Mouse (Mus musculus) ES-E14 (cell line): ENCODE data around the gene Slc6a17. TPM values are rescaled to one million over a fixed set of nuclear protein-coding genes. Genes with fewer than 3 reads are reported as not detected.

Experiments
- DNase-seq: peaks from one replicate; pipeline ENCODE4 v3.0.0-alpha.2; 2013; ENCODE audit warnings: low read depth, low spot score
- H3K27ac ChIP-seq: 2 replicates; pipeline ENCODE4 v1.5.1; 2012; ENCODE audit warnings: low read depth, mild to moderate bottlenecking, low read length, moderate library complexity, mixed read lengths; ENCODE audit not compliant: poor library complexity, insufficient read depth, severe bottlenecking
- H3K36me3 ChIP-seq: 2 replicates; pipeline ENCODE4 v1.6.1; 2012; ENCODE audit warnings: mild to moderate bottlenecking, low read length, moderate library complexity, mixed read lengths; ENCODE audit not compliant: control insufficient read depth, poor library complexity, insufficient read depth, severe bottlenecking
- H3K4me1 ChIP-seq, 2 experiments: fragments of 150-350 bp in 1 of 2; sonication (generic) in 1 of 2; 2 replicates each; pipeline ENCODE4 v1.6.1; 2012; ENCODE audit warnings: low read length in 2 of 2, mild to moderate bottlenecking in 1 of 2, mixed read lengths in 1 of 2; ENCODE audit not compliant: control insufficient read depth in 2 of 2, insufficient read depth in 2 of 2, poor library complexity in 1 of 2
- H3K4me3 ChIP-seq, 2 experiments: fragments of 150-350 bp in 1 of 2; sonication (generic) in 1 of 2; 2 replicates each; pipeline ENCODE4 v1.5.1; 2012; ENCODE audit warnings: low read length in 2 of 2, low read depth in 1 of 2, mild to moderate bottlenecking in 1 of 2, mixed read lengths in 1 of 2; ENCODE audit not compliant: insufficient read depth in 1 of 2, poor library complexity in 1 of 2, severe bottlenecking in 1 of 2
- H3K9ac ChIP-seq: 2 replicates; pipeline ENCODE4 v1.6.1; 2012; ENCODE audit warnings: low read depth, mild to moderate bottlenecking, low read length, mixed read lengths; ENCODE audit not compliant: poor library complexity, insufficient read depth, severe bottlenecking
- H3K9me3 ChIP-seq: fragments of 150-350 bp; sonication (generic); 2 replicates; pipeline ENCODE4 v1.6.1; 2012; ENCODE audit warnings: low read depth, mild to moderate bottlenecking, low read length; ENCODE audit not compliant: control insufficient read depth, insufficient read depth
- CHD2 ChIP-seq: IDR thresholded peaks from 2 replicates; pipeline ENCODE4 v1.6.1; 2014; ENCODE audit warnings: mild to moderate bottlenecking, low read depth, low read length, inconsistent platforms
- HCFC1 ChIP-seq: IDR thresholded peaks from 2 replicates; pipeline ENCODE4 v1.6.1; 2012; ENCODE audit warnings: low read length, inconsistent platforms, borderline replicate concordance; ENCODE audit not compliant: insufficient read depth
- MAFK ChIP-seq: IDR thresholded peaks from 2 replicates; pipeline ENCODE4 v1.6.1; 2014; ENCODE audit warnings: mild to moderate bottlenecking, low read depth, low read length, inconsistent platforms; ENCODE audit not compliant: insufficient read depth
- ZC3H11A ChIP-seq: IDR thresholded peaks from 2 replicates; pipeline ENCODE4 v1.6.1; 2012; ENCODE audit warnings: low read depth, mild to moderate bottlenecking, inconsistent platforms, low read length, borderline replicate concordance
- ZNF384 ChIP-seq: IDR thresholded peaks from 2 replicates; pipeline ENCODE4 v1.6.1; 2012; ENCODE audit warnings: low read depth, low read length, inconsistent platforms
- in situ Hi-C, 2 experiments: fragments of 600-800 bp; cut with MboI; formaldehyde crosslinking; loops; one replicate each; pipeline ENCODE4 v1.15.1; 2025; ENCODE audit warnings: low sequenced_read_pairs in 2 of 2, inconsistent platforms in 1 of 2; ENCODE audit not compliant: unreplicated experiment in 2 of 2
- total RNA-seq: library from RNA; depleted of rRNA; stranded (reverse); fragments of 300-350 nt; gene quantifications from 2 replicates; pipeline ENCODE4 v1.2.3, GENCODE M21; 2012

The Slc6a17 gene
- total RNA-seq, 1 experiment = 0.49 TPM

GRCm38 (mm10) chr3:107446822-107447221 lies 71.0 kb downstream of the Slc6a17 start:
- no peak for DNase-seq
- Histone ChIP-seq H3K9ac (no peak overlapping the region), H3K4me3 (no peak overlapping the region), H3K27ac (no peak overlapping the region), H3K9me3 (no peaks in the 10 kb centered on the region), H3K4me1 (0 out of 4 replicates have a peak, but pooled peaks cover 4 to 5% of the 10 kb centered on the region in 2 experiments), H3K36me3 (no peaks in the 10 kb centered on the region)
- TF ChIP-seq HCFC1 = no peak
- in situ Hi-C loops = no loop called here

GRCm38 (mm10) chr3:107443866-107444265 lies 74.0 kb downstream of the Slc6a17 start:
- 0 out of 4 replicates have a peak, but pooled peaks cover 4 to 5% of the 10 kb centered on the region in 2 experiments for H3K4me1 ChIP-seq
- no peak for DNase-seq
- no peak overlapping the region for H3K9ac ChIP-seq
- no peaks in the 10 kb centered on the region for H3K9me3 ChIP-seq
- TF ChIP-seq MAFK (no peak), ZC3H11A (no peak), HCFC1 (no peak), ZNF384 (no peak), CHD2 (no peak)
- H3K4me3 ChIP-seq = no peak overlapping the region
- no peak overlapping the region for H3K27ac ChIP-seq
- in situ Hi-C loops = no loop called here
- H3K36me3 ChIP-seq = no peaks in the 10 kb centered on the region

DNA sequence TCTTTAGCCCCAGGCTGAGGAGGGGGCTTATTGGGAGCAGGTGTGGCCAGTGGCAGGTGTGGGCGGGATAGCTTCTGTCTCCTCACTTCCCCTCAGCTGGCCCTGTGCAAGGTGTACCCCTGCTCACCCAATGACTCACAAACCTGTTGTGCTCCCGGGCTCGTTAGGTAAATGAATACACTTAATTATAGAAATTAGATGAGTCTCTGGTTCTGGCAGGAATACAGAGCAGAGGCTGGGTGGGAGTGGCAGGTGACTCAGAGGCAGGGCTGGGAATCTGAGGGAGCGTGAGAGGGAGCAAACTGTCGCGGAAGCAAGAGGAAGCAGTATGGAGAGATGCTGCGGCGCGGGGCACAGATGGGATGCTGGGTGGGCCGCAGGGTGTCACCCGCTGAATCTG lies 75.6 kb downstream of the Slc6a17 start:
- Histone ChIP-seq H3K9me3 (no peaks in the 10 kb centered on the region), H3K27ac (no peak overlapping the region), H3K4me3 (no peak overlapping the region), H3K4me1 (0 out of 4 replicates have a peak, but pooled peaks cover 4 to 5% of the 10 kb centered on the region in 2 experiments), H3K36me3 (no peaks in the 10 kb centered on the region), H3K9ac (no peak overlapping the region)
- in situ Hi-C loops = no loop called here
- no peak for TF ChIP-seq CHD2
- no peak for TF ChIP-seq ZC3H11A
- TF ChIP-seq HCFC1 = no peak
- TF ChIP-seq ZNF384 = no peak
- TF ChIP-seq MAFK = no peak
- DNase-seq = no peak

- in situ Hi-C loops = no loop called here
- no peak overlapping the region for H3K27ac ChIP-seq
- no peak for DNase-seq
- H3K36me3 ChIP-seq = no peaks in the 10 kb centered on the region
- no peaks in the 10 kb centered on the region for H3K9me3 ChIP-seq
- TF ChIP-seq HCFC1 = no peak
- no peak for TF ChIP-seq CHD2
- no peak for TF ChIP-seq MAFK
- no peak for TF ChIP-seq ZC3H11A
- TF ChIP-seq ZNF384 = no peak
- no peak overlapping the region for H3K9ac ChIP-seq
- H3K4me3 ChIP-seq = no peak overlapping the region
- H3K4me1 ChIP-seq = 0 out of 4 replicates have a peak, but pooled peaks cover 4 to 5% of the 10 kb centered on the region in 2 experiments
These were observed 76.5 kb downstream of the Slc6a17 start for GRCm38 (mm10) chr3:107441306-107441705.

GRCm38 (mm10) chr3:107439280-107439679 lies 78.5 kb downstream of the Slc6a17 start:
- no peaks in the 10 kb centered on the region for H3K36me3 ChIP-seq
- no peak overlapping the region for H3K4me3 ChIP-seq
- H3K9ac ChIP-seq = no peak overlapping the region
- no peaks in the 10 kb centered on the region for H3K9me3 ChIP-seq
- in situ Hi-C loops = no loop called here
- TF ChIP-seq CHD2 (no peak), ZC3H11A (no peak), ZNF384 (no peak), MAFK (no peak), HCFC1 (no peak)
- no peak for DNase-seq
- H3K4me1 ChIP-seq = 0 out of 4 replicates have a peak, but pooled peaks cover 0 to 2% of the 10 kb centered on the region in 2 experiments
- H3K27ac ChIP-seq = no peak overlapping the region
